Mouse (Mus musculus) midbrain, embryonic 16.5 days (tissue): ENCODE measurements around the gene Foxred2. TPM values are rescaled to one million over a fixed set of nuclear protein-coding genes. Genes with fewer than 3 reads are reported as not detected.

Experiments used
- ATAC-seq: fragments of 200-750 bp; cut with Nextera tagmentation; 2 replicates; pipeline ENCODE4 v1.8.0; 2017; ENCODE audit warnings: moderate TSS enrichment
- H3K27ac ChIP-seq: fragments of 300-500 bp; sonication (generic); 2 replicates; pipeline ENCODE4 v1.5.1; 2014; ENCODE audit warnings: mild to moderate bottlenecking, low read length, mixed read lengths
- H3K27me3 ChIP-seq: fragments of 300-500 bp; sonication (generic); 2 replicates; pipeline ENCODE4 v1.6.1; 2014; ENCODE audit warnings: low read depth, low read length, mixed read lengths; ENCODE audit not compliant: control insufficient read depth, insufficient read depth
- H3K36me3 ChIP-seq: fragments of 300-500 bp; sonication (generic); 2 replicates; pipeline ENCODE4 v1.6.1; 2014; ENCODE audit warnings: mild to moderate bottlenecking, low read length, moderate library complexity, mixed read lengths; ENCODE audit not compliant: control insufficient read depth, insufficient read depth
- H3K4me1 ChIP-seq: fragments of 300-500 bp; sonication (generic); 2 replicates; pipeline ENCODE4 v1.6.1; 2014; ENCODE audit warnings: mild to moderate bottlenecking, low read length, mixed read lengths; ENCODE audit not compliant: control insufficient read depth, insufficient read depth
- H3K4me2 ChIP-seq: fragments of 300-500 bp; sonication (generic); 2 replicates; pipeline ENCODE4 v1.6.1; 2014; ENCODE audit warnings: mild to moderate bottlenecking, low read length, mixed read lengths
- H3K4me3 ChIP-seq: fragments of 300-500 bp; sonication (generic); 2 replicates; pipeline ENCODE4 v1.5.1; 2014; ENCODE audit warnings: low read depth, mild to moderate bottlenecking, low read length, moderate library complexity, mixed read lengths
- H3K9ac ChIP-seq: fragments of 300-500 bp; sonication (generic); 2 replicates; pipeline ENCODE4 v1.6.1; 2014; ENCODE audit warnings: low read depth, low read length, mixed read lengths
- H3K9me3 ChIP-seq: fragments of 300-500 bp; sonication (generic); replicated peaks from 2 replicates; pipeline ENCODE4 v1.6.1; 2014; ENCODE audit warnings: mild to moderate bottlenecking, low read length, mixed read lengths; ENCODE audit not compliant: control insufficient read depth, poor library complexity, severe bottlenecking
- WGBS: fragments of 180-500 bp; shearing (Covaris S2); extraction: QIAGEN DNeasy Blood & Tissue Kit; methylation state at CpG from one replicate; pipeline ENCODE4 v1.1.7; 2014; 5-methylcytosine and 5-hydroxymethylcytosine counted together
- polyA plus RNA-seq: library from polyadenylated mRNA; unstranded; fragments of >200 nt; fragmentation: Nextera tagmentation; extraction: Ambion mirVana; gene quantifications from 2 replicates; pipeline ENCODE4 v1.2.1, GENCODE M21; 2015

Foxred2 gene
- polyA plus RNA-seq, 1 experiment from 2014 or later: 11.0 TPM

- Histone ChIP-seq H3K36me3 (no peaks in the 10 kb centered on the region), H3K4me3 (no peak overlapping the region), H3K9ac (no peak overlapping the region), H3K27me3 (peaks cover under 1% of the 10 kb centered on the region; the same call in 1 of the 2 replicates), H3K4me1 (peaks cover 11% of the 10 kb centered on the region), H3K27ac (no peak overlapping the region), H3K4me2 (no peak overlapping the region), H3K9me3 (no peaks in the 10 kb centered on the region)
- no peak for ATAC-seq
- WGBS: 74% methylated on average over 6 of the region's 6 CpGs
Observed at GRCm38 (mm10) chr15:77974165-77974841, 17.8 kb upstream of the Foxred2 start.

DNA sequence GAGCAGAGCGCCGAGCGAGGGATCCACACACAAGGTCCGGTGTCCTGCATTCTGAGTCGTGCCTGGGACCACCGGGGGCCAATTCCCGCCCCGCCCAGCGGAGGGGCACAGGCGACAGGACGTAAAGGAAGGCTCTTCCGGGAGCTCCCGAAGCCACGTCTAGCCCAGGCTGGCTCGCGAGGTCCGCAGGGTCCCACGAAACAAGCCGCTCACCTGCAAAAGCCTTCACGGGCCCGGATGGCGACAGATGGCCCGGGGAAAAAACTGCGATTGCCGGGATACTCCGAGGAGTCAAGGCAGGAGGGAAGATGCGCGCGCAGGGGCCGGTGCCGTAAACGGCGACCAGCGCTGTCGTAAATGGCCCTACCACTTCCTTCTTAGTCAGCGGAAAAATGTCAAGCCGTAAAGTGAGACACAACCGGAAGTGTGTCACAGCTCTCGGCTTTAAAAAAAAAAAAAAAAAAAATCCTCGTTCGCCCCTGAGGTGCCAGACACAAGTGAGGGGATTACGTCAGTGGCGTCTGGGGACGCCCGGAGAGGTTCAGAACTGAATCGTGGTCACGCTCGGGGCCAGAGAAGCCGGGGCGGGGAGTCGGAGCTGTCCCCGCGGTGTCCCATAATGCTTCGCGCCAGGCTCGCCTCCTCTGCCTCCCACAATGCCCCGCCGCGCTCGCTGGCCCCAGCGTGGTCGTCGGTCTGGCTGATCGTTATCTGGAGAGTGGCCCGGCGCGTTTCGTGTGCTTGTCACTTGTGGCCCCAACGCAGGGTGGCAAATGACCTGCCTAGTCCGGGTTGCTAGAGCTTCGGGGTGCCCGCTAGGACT is 14.2 kb upstream of the Foxred2 start, which contains the start of gene Eif3d:
Gene Eif3d (minus strand): TSS at position 344 of the 823 bp plus-strand sequence.
- WGBS: 0% methylated on average over 72 of the region's 72 CpGs
- peaks cover 24% of the 10 kb centered on the region for H3K36me3 ChIP-seq
- H3K9me3 ChIP-seq: no peaks in the 10 kb centered on the region
- H3K9ac ChIP-seq: peak within 1 kb of the TSS; percentile 97
- H3K4me3 ChIP-seq: peak within 1 kb of the TSS; percentile 95
- H3K4me1 ChIP-seq: peaks cover 16% of the 10 kb centered on the region
- ATAC-seq: peak; percentile 87
- H3K27ac ChIP-seq: peak within 1 kb of the TSS; percentile 98
- no peaks in the 10 kb centered on the region for H3K27me3 ChIP-seq
- H3K4me2 ChIP-seq: peak within 1 kb of the TSS; percentile 99

DNA sequence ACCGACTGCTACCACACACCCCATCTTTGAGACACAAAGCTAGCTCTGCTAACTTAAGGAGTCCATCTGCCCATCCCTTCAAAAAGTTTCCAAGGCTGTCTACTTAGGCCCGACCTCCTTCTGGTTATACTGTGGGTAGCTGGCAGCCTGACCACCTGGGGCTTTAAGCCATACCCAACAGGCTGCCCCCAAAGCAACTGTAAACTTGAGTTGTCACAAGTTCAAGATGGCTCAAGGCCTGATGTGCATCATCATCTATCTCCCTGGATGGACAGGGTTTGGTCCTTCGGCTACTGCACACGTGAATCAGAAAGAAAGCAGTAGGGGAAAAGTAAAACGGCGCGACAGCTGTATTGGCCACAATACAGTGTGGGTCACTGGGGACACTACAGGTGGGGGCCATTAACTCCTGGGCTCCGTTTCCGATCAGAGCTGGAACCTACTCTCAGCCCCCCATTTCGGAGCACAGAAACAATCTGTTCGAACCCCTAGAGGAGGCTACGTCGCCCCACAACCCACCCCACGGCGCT is 13.5 kb upstream of the Foxred2 start:
- H3K9me3 ChIP-seq: no peaks in the 10 kb centered on the region
- ATAC-seq: peak; percentile 19
- peaks cover 31% of the 10 kb centered on the region for H3K36me3 ChIP-seq
- 2% methylated on average over 15 of the region's 15 CpGs for WGBS
- H3K27ac ChIP-seq: peak overlapping the region; percentile 98
- H3K4me3 ChIP-seq: peak overlapping the region; percentile 95
- no peaks in the 10 kb centered on the region for H3K27me3 ChIP-seq
- H3K9ac ChIP-seq: peak overlapping the region; percentile 97
- H3K4me1 ChIP-seq: peaks cover 16% of the 10 kb centered on the region
- H3K4me2 ChIP-seq: peak overlapping the region; percentile 99

GRCm38 (mm10) chr15:77965117-77965528 is 8.6 kb upstream of the Foxred2 start:
- Histone ChIP-seq H3K27me3 (no peaks in the 10 kb centered on the region), H3K9me3 (no peaks in the 10 kb centered on the region), H3K4me3 (no peak overlapping the region), H3K4me2 (no peak overlapping the region), H3K27ac (no peak overlapping the region), H3K4me1 (peaks cover 13% of the 10 kb centered on the region), H3K36me3 (peaks cover 75% of the 10 kb centered on the region), H3K9ac (no peak overlapping the region)
- 86% methylated on average over 9 of the region's 9 CpGs for WGBS
- no peak for ATAC-seq

- Histone ChIP-seq H3K27me3 (no peaks in the 10 kb centered on the region), H3K9me3 (no peaks in the 10 kb centered on the region), H3K4me1 (no peaks in the 10 kb centered on the region), H3K27ac (no peak overlapping the region), H3K4me3 (no peak overlapping the region), H3K4me2 (no peak overlapping the region), H3K9ac (no peak overlapping the region), H3K36me3 (peaks cover 82% of the 10 kb centered on the region)
- WGBS: 95% methylated on average over 5 of the region's 5 CpGs
- ATAC-seq: no peak
Observed at GRCm38 (mm10) chr15:77962447-77962846, 5.9 kb upstream of the Foxred2 start.

GRCm38 (mm10) chr15:77960693-77961092 is 4.2 kb upstream of the Foxred2 start:
- Histone ChIP-seq H3K27me3 (no peaks in the 10 kb centered on the region), H3K9ac (no peak overlapping the region), H3K4me1 (peaks cover 8% of the 10 kb centered on the region), H3K36me3 (peaks cover 65% of the 10 kb centered on the region), H3K4me2 (no peak overlapping the region), H3K9me3 (no peaks in the 10 kb centered on the region), H3K4me3 (no peak overlapping the region), H3K27ac (no peak overlapping the region)
- no peak for ATAC-seq
- WGBS: 94% methylated on average over 6 of the region's 6 CpGs

- H3K27ac ChIP-seq: no peak overlapping the region
- H3K36me3 ChIP-seq: peaks cover 38% of the 10 kb centered on the region
- H3K27me3 ChIP-seq: no peaks in the 10 kb centered on the region
- WGBS: 66% methylated on average over 3 of the region's 3 CpGs
- H3K4me3 ChIP-seq: no peak overlapping the region
- H3K4me2 ChIP-seq: no peak overlapping the region
- H3K9ac ChIP-seq: no peak overlapping the region
- H3K9me3 ChIP-seq: no peaks in the 10 kb centered on the region
- H3K4me1 ChIP-seq: peaks cover 28% of the 10 kb centered on the region
- ATAC-seq: no peak
Observed at GRCm38 (mm10) chr15:77958071-77958470, 1.5 kb upstream of the Foxred2 start.

DNA sequence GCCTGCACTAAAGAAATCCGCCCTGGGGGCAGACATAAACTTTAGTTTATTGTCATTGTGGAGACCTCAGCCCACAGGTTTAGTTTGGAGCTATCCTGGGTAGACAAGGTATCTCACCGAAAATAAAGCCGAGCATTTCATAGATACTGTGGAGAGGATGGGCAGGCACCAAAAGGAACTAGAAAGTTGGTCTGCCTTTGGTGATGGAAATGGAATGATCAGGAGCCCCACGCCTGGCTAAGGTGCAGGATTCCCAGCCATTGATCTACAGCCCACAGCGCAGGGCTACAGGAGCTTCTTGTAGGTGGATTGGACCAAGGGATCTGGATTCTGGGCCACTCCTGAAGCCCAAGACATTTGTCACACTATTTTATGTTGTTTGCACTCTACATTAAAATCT is 1.1 kb upstream of the Foxred2 start:
- 46% methylated on average over 5 of the region's 5 CpGs for WGBS
- H3K27ac ChIP-seq: no peak overlapping the region
- no peaks in the 10 kb centered on the region for H3K9me3 ChIP-seq
- peaks cover 38% of the 10 kb centered on the region for H3K36me3 ChIP-seq
- no peak for ATAC-seq
- no peak overlapping the region for H3K9ac ChIP-seq
- no peak overlapping the region for H3K4me2 ChIP-seq
- H3K4me3 ChIP-seq: no peak overlapping the region
- no peaks in the 10 kb centered on the region for H3K27me3 ChIP-seq
- peaks cover 28% of the 10 kb centered on the region for H3K4me1 ChIP-seq
